Mouse (Mus musculus): ENCODE data around the gene Dnajc5g. TPM values are rescaled to one million over a fixed set of nuclear protein-coding genes. Genes with fewer than 3 reads are reported as not detected.

Dnajc5g gene
- polyA plus RNA-seq, 1 experiment from 2014 or later: not detected

- Histone ChIP-seq H3K9me3 (no peaks in the 10 kb centered on the region), H3K4me3 (no peak overlapping the region), H3K27ac (replicated peaks) (no peak overlapping the region), H3K4me2 (no peak overlapping the region), H3K27me3 (peaks cover 10% of the 10 kb centered on the region), H3K4me1 (replicated peaks) (no peaks in the 10 kb centered on the region), H3K36me3 (no peaks in the 10 kb centered on the region), H3K9ac (no peak overlapping the region)
- 41% methylated on average over 10 of the region's 10 CpGs for WGBS
- ATAC-seq (ENCODE audit: low read depth): no peak
These were observed 10.8 kb downstream of the Dnajc5g start for GRCm38 (mm10) chr5:31116912-31117311.

- ATAC-seq (ENCODE audit: low read depth): no peak
- H3K4me3 ChIP-seq: no peak overlapping the region
- H3K4me1 ChIP-seq (replicated peaks): no peaks in the 10 kb centered on the region
- WGBS: 89% methylated on average over 8 of the region's 8 CpGs
- no peak overlapping the region for H3K4me2 ChIP-seq
- H3K9me3 ChIP-seq: no peaks in the 10 kb centered on the region
- no peak overlapping the region for H3K27ac ChIP-seq (replicated peaks)
- no peak overlapping the region for H3K9ac ChIP-seq
- H3K27me3 ChIP-seq: peaks cover 6% of the 10 kb centered on the region
- no peaks in the 10 kb centered on the region for H3K36me3 ChIP-seq
These were observed 15.0 kb downstream of the Dnajc5g start for GRCm38 (mm10) chr5:31121111-31121510.

GRCm38 (mm10) chr5:31123481-31123880 lies 17.4 kb downstream of the Dnajc5g start:
- Histone ChIP-seq H3K9ac (no peak overlapping the region), H3K36me3 (no peaks in the 10 kb centered on the region), H3K27me3 (no peaks in the 10 kb centered on the region), H3K4me3 (no peak overlapping the region), H3K4me1 (replicated peaks) (no peaks in the 10 kb centered on the region), H3K4me2 (no peak overlapping the region), H3K27ac (replicated peaks) (no peak overlapping the region), H3K9me3 (no peaks in the 10 kb centered on the region)
- no peak for ATAC-seq (ENCODE audit: low read depth)
- 47% methylated on average over 2 of the region's 2 CpGs for WGBS

GRCm38 (mm10) chr5:31126050-31126449 lies 20.0 kb downstream of the Dnajc5g start:
- Histone ChIP-seq H3K9ac (no peak overlapping the region), H3K27me3 (peaks cover 3% of the 10 kb centered on the region; the same call in 1 of the 2 replicates), H3K4me2 (no peak overlapping the region), H3K9me3 (no peaks in the 10 kb centered on the region), H3K36me3 (no peaks in the 10 kb centered on the region), H3K4me1 (replicated peaks) (no peaks in the 10 kb centered on the region), H3K27ac (replicated peaks) (no peak overlapping the region), H3K4me3 (no peak overlapping the region)
- no peak for ATAC-seq (ENCODE audit: low read depth)
- 41% methylated on average over 5 of the region's 5 CpGs for WGBS

GRCm38 (mm10) chr5:31136730-31137424 lies 30.8 kb downstream of the Dnajc5g start:
- peak overlapping the region; percentile 53 for H3K4me2 ChIP-seq
- H3K27ac ChIP-seq (replicated peaks): no peak overlapping the region
- under 1% methylated on average over 33 of the region's 33 CpGs for WGBS
- H3K4me1 ChIP-seq (replicated peaks): peaks cover 24% of the 10 kb centered on the region
- H3K9ac ChIP-seq: no peak overlapping the region
- peaks cover 82% of the 10 kb centered on the region for H3K27me3 ChIP-seq
- no peak for ATAC-seq (ENCODE audit: low read depth)
- H3K9me3 ChIP-seq: no peaks in the 10 kb centered on the region
- H3K36me3 ChIP-seq: peaks cover 9% of the 10 kb centered on the region
- peak overlapping the region; percentile 30 for H3K4me3 ChIP-seq

- H3K9ac ChIP-seq: 0 out of 2 replicates have a peak overlapping the region, but pooled peaks have one; percentile 41
These were observed 31.6 kb downstream of the Dnajc5g start for GRCm38 (mm10) chr5:31137658-31138057.

GRCm38 (mm10) chr5:31138241-31138967 lies 32.3 kb downstream of the Dnajc5g start, which contains the start of gene Ucn:
Gene Ucn, minus strand, starts transcription at chr5:31138829.
- peaks cover 24% of the 10 kb centered on the region for H3K4me1 ChIP-seq (replicated peaks)
- no peak within 1 kb of the TSS for H3K27ac ChIP-seq (replicated peaks)
- WGBS: 1% methylated on average over 52 of the region's 52 CpGs
- H3K36me3 ChIP-seq: peaks cover 14% of the 10 kb centered on the region
- peak within 1 kb of the TSS; percentile 41; the same call in 1 of the 2 replicates for H3K9ac ChIP-seq
- no peak for ATAC-seq (ENCODE audit: low read depth)
- peaks cover 71% of the 10 kb centered on the region for H3K27me3 ChIP-seq
- H3K4me3 ChIP-seq: peak within 1 kb of the TSS; percentile 30
- H3K9me3 ChIP-seq: no peaks in the 10 kb centered on the region
- peak within 1 kb of the TSS; percentile 53 for H3K4me2 ChIP-seq

More at GRCm38 (mm10) chr5:31137658-31138057, 31.6 kb downstream of the Dnajc5g start:
- no peak for ATAC-seq (ENCODE audit: low read depth)
- Histone ChIP-seq H3K27me3 (peaks cover 75% of the 10 kb centered on the region), H3K36me3 (peaks cover 11% of the 10 kb centered on the region), H3K27ac (replicated peaks) (no peak overlapping the region), H3K4me3 (peak overlapping the region; percentile 30), H3K4me1 (replicated peaks) (peaks cover 24% of the 10 kb centered on the region), H3K4me2 (peak overlapping the region; percentile 53), H3K9me3 (no peaks in the 10 kb centered on the region)
- 1% methylated on average over 13 of the region's 13 CpGs for WGBS

- peak; percentile 66; the same call in 1 of the 2 replicates for ATAC-seq (ENCODE audit: low read depth)
- Histone ChIP-seq H3K4me1 (replicated peaks) (peaks cover 24% of the 10 kb centered on the region), H3K9ac (no peak overlapping the region), H3K4me3 (peak overlapping the region; percentile 30), H3K27me3 (peaks cover 65% of the 10 kb centered on the region), H3K4me2 (peak overlapping the region; percentile 53), H3K9me3 (no peaks in the 10 kb centered on the region), H3K36me3 (peaks cover 18% of the 10 kb centered on the region), H3K27ac (replicated peaks) (no peak overlapping the region)
- WGBS: 14% methylated on average over 9 of the region's 9 CpGs
These were observed 32.9 kb downstream of the Dnajc5g start for GRCm38 (mm10) chr5:31138968-31139425.

GRCm38 (mm10) chr5:31149781-31150180 lies 43.7 kb downstream of the Dnajc5g start:
- H3K27me3 ChIP-seq: no peaks in the 10 kb centered on the region
- ATAC-seq (ENCODE audit: low read depth): no peak
- no peak overlapping the region for H3K4me3 ChIP-seq
- peaks cover 24% of the 10 kb centered on the region for H3K36me3 ChIP-seq
- no peak overlapping the region for H3K4me2 ChIP-seq
- H3K9me3 ChIP-seq: no peaks in the 10 kb centered on the region
- H3K9ac ChIP-seq: no peak overlapping the region
- 89% methylated on average over 4 of the region's 4 CpGs for WGBS
- H3K27ac ChIP-seq (replicated peaks): no peak overlapping the region
- H3K4me1 ChIP-seq (replicated peaks): peaks cover 14% of the 10 kb centered on the region

GRCm38 (mm10) chr5:31151746-31152145 lies 45.7 kb downstream of the Dnajc5g start:
- no peak overlapping the region for H3K27ac ChIP-seq (replicated peaks)
- H3K4me1 ChIP-seq (replicated peaks): peaks cover 18% of the 10 kb centered on the region
- H3K4me3 ChIP-seq: no peak overlapping the region

GRCm38 (mm10) chr5:31153516-31154151 lies 47.5 kb downstream of the Dnajc5g start:
- H3K9me3 ChIP-seq: no peaks in the 10 kb centered on the region
- peak overlapping the region; percentile 86 for H3K4me2 ChIP-seq
- peak overlapping the region; percentile 75; the same call in 1 of the 2 replicates for H3K27ac ChIP-seq (replicated peaks)
- no peaks in the 10 kb centered on the region for H3K27me3 ChIP-seq
- H3K9ac ChIP-seq: peak overlapping the region; percentile 83
- peak; percentile 30; the same call in 1 of the 2 replicates for ATAC-seq (ENCODE audit: low read depth)
- 36% methylated on average over 6 of the region's 6 CpGs for WGBS
- H3K4me1 ChIP-seq (replicated peaks): peaks cover 18% of the 10 kb centered on the region
- peaks cover 30% of the 10 kb centered on the region for H3K36me3 ChIP-seq
- H3K4me3 ChIP-seq: peak overlapping the region; percentile 67

More at GRCm38 (mm10) chr5:31151746-31152145, 45.7 kb downstream of the Dnajc5g start:
- Histone ChIP-seq H3K9ac (no peak overlapping the region), H3K9me3 (no peaks in the 10 kb centered on the region), H3K4me2 (no peak overlapping the region), H3K36me3 (peaks cover 23% of the 10 kb centered on the region), H3K27me3 (no peaks in the 10 kb centered on the region)
- no peak for ATAC-seq (ENCODE audit: low read depth)
- 92% methylated on average over 3 of the region's 3 CpGs for WGBS

GRCm38 (mm10) chr5:31154152-31154553 lies 48.1 kb downstream of the Dnajc5g start, which contains the start of gene Mpv17:
Gene Mpv17, minus strand, starts transcription at chr5:31154251.
- H3K36me3 ChIP-seq: peaks cover 35% of the 10 kb centered on the region
- WGBS: under 1% methylated on average over 19 of the region's 19 CpGs
- peak; percentile 97 for ATAC-seq (ENCODE audit: low read depth)
- H3K27ac ChIP-seq (replicated peaks): peak within 1 kb of the TSS; percentile 75
- H3K9ac ChIP-seq: peak within 1 kb of the TSS; percentile 83
- peak within 1 kb of the TSS; percentile 86 for H3K4me2 ChIP-seq
- H3K4me3 ChIP-seq: peak within 1 kb of the TSS; percentile 67
- H3K27me3 ChIP-seq: no peaks in the 10 kb centered on the region
- no peaks in the 10 kb centered on the region for H3K9me3 ChIP-seq
- H3K4me1 ChIP-seq (replicated peaks): peaks cover 18% of the 10 kb centered on the region

Data from neural tube, embryonic 13.5 days (tissue).